Mouse (Mus musculus): ENCODE results near the gene Fam89a.

Fam89a gene

GRCm38 (mm10) chr8:124751709-124752173 lies at the start of gene Fam89a:
TSS of gene Fam89a (minus strand) at chr8:124751832.
- DNase-seq (ENCODE audit: low read depth, low spot score): peak; percentile 86

- no peak for DNase-seq (ENCODE audit: low read depth, low spot score)
Measured at GRCm38 (mm10) chr8:124800542-124800941, 48.9 kb upstream of the Fam89a start.

GRCm38 (mm10) chr8:124795781-124796488 lies 44.3 kb upstream of the Fam89a start:
- DNase-seq (ENCODE audit: low read depth, low spot score): no peak

GRCm38 (mm10) chr8:124794486-124794780 lies 42.8 kb upstream of the Fam89a start:
- DNase-seq (ENCODE audit: low read depth, low spot score): no peak

- DNase-seq (ENCODE audit: low read depth, low spot score): no peak
Measured at GRCm38 (mm10) chr8:124793661-124794485, 42.2 kb upstream of the Fam89a start.

GRCm38 (mm10) chr8:124793172-124793651 lies 41.6 kb upstream of the Fam89a start:
- peak; percentile 78 for DNase-seq (ENCODE audit: low read depth, low spot score)

- peak; percentile 87 for DNase-seq (ENCODE audit: low read depth, low spot score)
Measured at GRCm38 (mm10) chr8:124792708-124793107, 41.1 kb upstream of the Fam89a start, which contains the start of gene Trim67. TSS of gene Trim67 (plus strand) at chr8:124793092.

- peak; percentile 68 for DNase-seq (ENCODE audit: low read depth, low spot score)
Measured at GRCm38 (mm10) chr8:124792186-124792585, 40.6 kb upstream of the Fam89a start.

- no peak for DNase-seq (ENCODE audit: low read depth, low spot score)
Measured at GRCm38 (mm10) chr8:124791751-124792150, 40.1 kb upstream of the Fam89a start.

GRCm38 (mm10) chr8:124790676-124791075 lies 39.0 kb upstream of the Fam89a start:
- peak; percentile 67 for DNase-seq (ENCODE audit: low read depth, low spot score)

- no peak for DNase-seq (ENCODE audit: low read depth, low spot score)
Measured at GRCm38 (mm10) chr8:124784613-124785012, 33.0 kb upstream of the Fam89a start.

- no peak for DNase-seq (ENCODE audit: low read depth, low spot score)
Measured at GRCm38 (mm10) chr8:124783228-124783627, 31.6 kb upstream of the Fam89a start.

- no peak for DNase-seq (ENCODE audit: low read depth, low spot score)
Measured at GRCm38 (mm10) chr8:124782431-124782830, 30.8 kb upstream of the Fam89a start.

GRCm38 (mm10) chr8:124780236-124780635 lies 28.6 kb upstream of the Fam89a start:
- DNase-seq (ENCODE audit: low read depth, low spot score): no peak

GRCm38 (mm10) chr8:124775695-124776094 lies 24.1 kb upstream of the Fam89a start:
- DNase-seq (ENCODE audit: low read depth, low spot score): peak; percentile 69

- DNase-seq (ENCODE audit: low read depth, low spot score): no peak
Measured at GRCm38 (mm10) chr8:124772389-124772788, 20.8 kb upstream of the Fam89a start.

GRCm38 (mm10) chr8:124763061-124763460 lies 11.4 kb upstream of the Fam89a start:
- DNase-seq (ENCODE audit: low read depth, low spot score): no peak

- DNase-seq (ENCODE audit: low read depth, low spot score): peak; percentile 76
Measured at GRCm38 (mm10) chr8:124758544-124758943, 6.9 kb upstream of the Fam89a start.

- DNase-seq (ENCODE audit: low read depth, low spot score): peak; percentile 81
Measured at GRCm38 (mm10) chr8:124756601-124757000, 5.0 kb upstream of the Fam89a start.

- no peak for DNase-seq (ENCODE audit: low read depth, low spot score)
Measured at GRCm38 (mm10) chr8:124756153-124756552, 4.5 kb upstream of the Fam89a start.

GRCm38 (mm10) chr8:124755481-124755880 lies 3.8 kb upstream of the Fam89a start:
- no peak for DNase-seq (ENCODE audit: low read depth, low spot score)

- no peak for DNase-seq (ENCODE audit: low read depth, low spot score)
Measured at GRCm38 (mm10) chr8:124754792-124755190, 3.2 kb upstream of the Fam89a start.

Data from A20 (cell line).